Mouse (Mus musculus) midbrain, embryonic 11.5 days (tissue): ENCODE data around the gene Sel1l3. TPM values are rescaled to one million over a fixed set of nuclear protein-coding genes. Genes with fewer than 3 reads are reported as not detected.

Experiments used
- ATAC-seq: fragments of 200-750 bp; cut with Nextera tagmentation; 2 replicates; pipeline ENCODE4 v1.8.0; 2017; ENCODE audit warnings: moderate TSS enrichment, moderate library complexity; ENCODE audit not compliant: low FRiP score
- DNase-seq: peaks from one replicate; pipeline ENCODE4 v3.0.0; 2015; ENCODE audit warnings: low spot score; ENCODE audit errors: missing footprints
- H3K27ac ChIP-seq: fragments of 300-500 bp; sonication (generic); 2 replicates; pipeline ENCODE4 v1.5.1; 2014; ENCODE audit warnings: low read depth, low read length
- H3K27me3 ChIP-seq: fragments of 300-500 bp; sonication (generic); 2 replicates; pipeline ENCODE4 v1.6.1; 2014; ENCODE audit warnings: mild to moderate bottlenecking, low read length, moderate library complexity, mixed read lengths; ENCODE audit not compliant: control insufficient read depth, insufficient read depth
- H3K36me3 ChIP-seq: fragments of 300-500 bp; sonication (generic); 2 replicates; pipeline ENCODE4 v1.6.1; 2014; ENCODE audit warnings: mild to moderate bottlenecking, low read length, moderate library complexity, mixed read lengths; ENCODE audit not compliant: control insufficient read depth, insufficient read depth
- H3K4me1 ChIP-seq: fragments of 300-500 bp; sonication (generic); 2 replicates; pipeline ENCODE4 v1.6.1; 2014; ENCODE audit warnings: low read length; ENCODE audit not compliant: control insufficient read depth, insufficient read depth
- H3K4me2 ChIP-seq: fragments of 300-500 bp; sonication (generic); 2 replicates; pipeline ENCODE4 v1.6.1; 2014; ENCODE audit warnings: mild to moderate bottlenecking, moderate library complexity
- H3K4me3 ChIP-seq: fragments of 300-500 bp; sonication (generic); 2 replicates; pipeline ENCODE4 v1.5.1; 2014; ENCODE audit warnings: low read depth, low read length
- H3K9ac ChIP-seq: fragments of 300-500 bp; sonication (generic); 2 replicates; pipeline ENCODE4 v1.6.1; 2014; ENCODE audit warnings: low read length
- H3K9me3 ChIP-seq: fragments of 300-500 bp; sonication (generic); 2 replicates; pipeline ENCODE4 v1.6.1; 2016; ENCODE audit warnings: low read length; ENCODE audit not compliant: control insufficient read depth
- WGBS: fragments of 180-500 bp; shearing (Covaris S2); extraction: QIAGEN DNeasy Blood & Tissue Kit; methylation state at CpG from one replicate; pipeline ENCODE4 v1.1.7; 2014; 5-methylcytosine and 5-hydroxymethylcytosine counted together
- polyA plus RNA-seq: library from polyadenylated mRNA; unstranded; fragments of >200 nt; fragmentation: Nextera tagmentation; extraction: Ambion mirVana; gene quantifications from 2 replicates; pipeline ENCODE4 v1.2.1, GENCODE M21; 2014

Gene Sel1l3
- polyA plus RNA-seq, 1 experiment from 2014 or later: 1.4 TPM

DNA sequence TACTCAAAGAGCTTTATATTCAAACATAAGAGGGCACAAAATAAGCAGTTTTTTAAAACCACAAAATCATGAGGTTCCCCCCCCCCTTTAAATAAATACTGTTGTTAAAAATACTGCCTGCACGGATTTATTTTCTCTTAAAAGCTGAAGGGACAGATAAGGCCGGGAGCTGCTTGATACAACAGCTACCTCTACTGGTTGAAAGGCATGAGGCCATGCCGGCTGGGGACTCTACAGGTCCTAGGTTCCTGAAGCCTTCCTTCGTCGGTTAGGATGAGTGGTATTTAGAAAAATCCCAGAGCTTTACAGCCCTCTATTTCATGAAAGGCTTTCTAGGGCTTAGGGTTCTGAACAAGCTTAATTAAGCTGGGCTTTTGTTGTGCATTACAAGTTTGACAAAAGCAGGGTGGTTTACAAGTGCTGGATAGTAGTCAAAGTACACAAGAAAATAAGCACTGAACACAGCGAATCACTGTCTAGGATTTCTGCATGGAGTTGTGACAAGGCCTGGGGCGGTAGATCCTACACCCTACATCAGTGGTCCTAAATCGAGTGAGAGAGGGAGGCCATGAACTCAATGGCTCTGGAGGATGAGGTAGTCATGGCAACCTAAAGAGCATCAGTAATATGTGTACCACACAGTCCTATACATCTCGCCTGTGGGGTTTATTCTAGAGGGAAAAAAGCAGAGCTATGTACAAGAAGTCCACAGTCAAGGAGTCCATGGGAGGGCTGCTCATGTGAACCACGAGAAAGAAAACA is 90.0 kb downstream of the Sel1l3 start:
- no peak overlapping the region for H3K4me3 ChIP-seq
- H3K27me3 ChIP-seq: no peaks in the 10 kb centered on the region
- no peaks in the 10 kb centered on the region for H3K4me1 ChIP-seq
- peak; percentile 86 for DNase-seq
- no peaks in the 10 kb centered on the region for H3K9me3 ChIP-seq
- WGBS: 28% methylated on average over 10 of the region's 10 CpGs
- no peaks in the 10 kb centered on the region for H3K36me3 ChIP-seq
- peak; percentile 78; the same call in 1 of the 2 replicates for ATAC-seq
- H3K4me2 ChIP-seq: no peak overlapping the region
- no peak overlapping the region for H3K9ac ChIP-seq
- H3K27ac ChIP-seq: no peak overlapping the region

DNA sequence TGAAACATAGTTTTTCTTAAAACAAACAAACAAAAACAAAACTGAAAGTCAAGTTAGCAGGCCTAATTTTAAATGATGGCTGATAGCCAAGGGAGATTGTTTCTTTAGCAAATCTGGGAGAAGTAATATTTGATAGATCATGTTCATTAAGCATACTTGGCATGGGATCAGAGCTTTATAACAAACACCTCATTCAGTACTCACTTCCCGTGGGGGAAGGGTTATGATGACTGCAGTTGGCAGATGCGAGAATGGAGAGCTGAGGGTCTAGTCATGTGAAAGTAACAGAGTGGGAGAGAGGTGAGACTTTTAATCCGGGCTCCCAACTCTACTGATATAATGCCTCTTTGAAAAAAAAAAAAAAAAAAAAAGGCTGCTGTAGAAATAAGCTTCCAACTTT is 94.0 kb downstream of the Sel1l3 start:
- ATAC-seq: no peak
- Histone ChIP-seq H3K9ac (no peak overlapping the region), H3K36me3 (no peaks in the 10 kb centered on the region), H3K27ac (no peak overlapping the region), H3K9me3 (no peaks in the 10 kb centered on the region), H3K4me3 (no peak overlapping the region), H3K4me1 (no peaks in the 10 kb centered on the region), H3K4me2 (no peak overlapping the region), H3K27me3 (no peaks in the 10 kb centered on the region)
- DNase-seq: peak; percentile 26
- 76% methylated on average over 3 of the region's 3 CpGs for WGBS

DNA sequence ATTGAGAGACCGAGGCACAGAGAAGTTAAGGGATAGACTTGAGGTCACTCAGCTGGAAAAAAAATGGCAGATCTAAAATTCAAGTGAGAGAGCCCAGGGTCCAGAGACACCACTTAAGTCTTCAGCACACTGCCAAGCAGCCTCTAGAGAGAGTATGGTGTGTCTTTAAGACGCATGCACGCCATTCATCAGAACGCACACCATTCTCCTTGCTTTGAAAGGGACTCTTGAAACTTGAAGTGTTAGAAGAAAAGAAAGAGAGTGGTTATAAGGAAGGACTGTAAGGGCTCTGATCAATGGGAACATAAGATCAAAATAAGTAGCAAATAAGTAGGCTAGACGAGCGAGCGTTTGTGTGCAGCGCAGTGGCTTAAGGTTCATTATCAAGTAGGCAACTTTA is 95.5 kb downstream of the Sel1l3 start:
- Histone ChIP-seq H3K4me3 (no peak overlapping the region), H3K36me3 (no peaks in the 10 kb centered on the region), H3K27me3 (no peaks in the 10 kb centered on the region), H3K27ac (no peak overlapping the region), H3K4me1 (no peaks in the 10 kb centered on the region), H3K4me2 (no peak overlapping the region), H3K9ac (no peak overlapping the region), H3K9me3 (no peaks in the 10 kb centered on the region; the same call in 1 of the 2 replicates)
- DNase-seq (no peak), ATAC-seq (no peak)
- 87% methylated on average over 8 of the region's 8 CpGs for WGBS

DNA sequence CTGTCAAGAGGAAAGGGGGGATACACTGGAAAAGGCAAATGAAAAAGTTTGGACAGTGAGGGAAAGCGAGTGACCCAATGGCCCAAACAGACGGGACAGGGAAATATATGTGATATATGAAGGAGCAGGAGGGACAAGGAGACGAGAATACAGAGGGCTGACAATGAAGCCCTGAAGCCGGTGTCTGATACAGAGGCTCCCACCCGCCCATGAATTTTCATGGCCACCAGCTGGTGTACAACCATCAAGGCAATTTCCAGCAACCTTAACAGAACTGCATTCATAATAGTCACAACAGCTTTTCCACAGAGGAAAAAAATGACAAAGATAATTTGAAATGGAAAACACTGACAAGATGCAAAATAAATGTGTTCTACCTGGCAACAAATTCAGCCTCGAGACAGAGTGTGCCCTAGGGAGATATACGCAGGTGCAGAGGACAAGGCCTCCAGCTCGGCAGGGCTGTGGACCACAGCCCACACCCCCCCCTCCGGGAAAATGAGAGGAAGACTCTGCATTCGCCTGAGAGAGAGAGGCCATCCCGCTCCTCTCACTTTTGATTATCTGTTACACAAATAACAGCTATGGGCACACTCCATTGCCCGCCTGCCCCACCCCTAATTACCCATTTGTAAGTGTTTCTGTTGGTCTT is 99.0 kb downstream of the Sel1l3 start:
- WGBS: 73% methylated on average over 12 of the region's 12 CpGs
- Histone ChIP-seq H3K9me3 (peaks cover 3% of the 10 kb centered on the region; the same call in 1 of the 2 replicates), H3K36me3 (no peaks in the 10 kb centered on the region), H3K4me2 (no peak overlapping the region), H3K27me3 (no peaks in the 10 kb centered on the region), H3K4me1 (no peaks in the 10 kb centered on the region), H3K4me3 (no peak overlapping the region), H3K9ac (no peak overlapping the region), H3K27ac (no peak overlapping the region)
- ATAC-seq: no peak
- no peak for DNase-seq

DNA sequence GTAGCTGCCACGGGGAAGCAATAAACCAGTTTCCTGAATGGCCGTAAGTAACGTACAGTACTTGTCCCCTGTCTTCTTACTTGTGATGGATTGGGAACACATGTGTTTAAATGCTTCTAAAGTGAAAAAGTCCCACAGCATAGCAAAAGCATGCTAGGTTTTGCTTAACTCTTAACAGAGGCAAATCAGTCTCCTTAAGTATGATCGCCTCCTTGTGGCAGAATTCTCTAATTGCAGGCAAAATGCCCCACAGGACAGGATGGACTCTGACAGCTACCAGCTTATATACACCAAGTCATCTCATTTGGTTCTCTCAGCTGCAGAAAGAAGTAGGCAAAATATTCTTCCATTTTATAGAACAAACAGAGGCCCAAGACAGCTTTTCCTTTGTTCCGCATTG is 100.8 kb downstream of the Sel1l3 start:
- 96% methylated on average over 5 of the region's 5 CpGs for WGBS
- Histone ChIP-seq H3K4me1 (no peaks in the 10 kb centered on the region), H3K9me3 (peaks cover 3% of the 10 kb centered on the region; the same call in 1 of the 2 replicates), H3K27ac (no peak overlapping the region), H3K27me3 (no peaks in the 10 kb centered on the region), H3K36me3 (no peaks in the 10 kb centered on the region), H3K4me3 (no peak overlapping the region), H3K9ac (no peak overlapping the region), H3K4me2 (no peak overlapping the region)
- ATAC-seq (no peak), DNase-seq (no peak)

DNA sequence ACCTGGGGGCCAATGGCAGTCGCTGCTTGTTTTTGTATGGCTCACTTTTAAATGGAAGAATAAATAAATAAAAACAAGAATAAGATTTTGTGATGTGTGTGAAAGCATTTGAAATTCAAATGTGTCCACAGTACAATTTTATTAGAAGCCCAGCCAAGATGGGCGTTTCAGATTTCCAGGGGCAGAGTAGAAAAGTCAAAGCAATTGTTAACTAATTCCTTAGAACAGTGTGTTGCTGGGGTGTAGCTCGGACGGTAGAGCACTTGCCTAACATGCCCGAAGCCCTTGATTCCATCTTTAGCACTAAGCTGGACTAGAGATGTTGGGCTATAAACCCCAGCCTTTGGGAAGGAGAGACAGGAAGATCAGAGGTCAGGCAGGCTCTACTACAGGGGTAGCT is 102.7 kb downstream of the Sel1l3 start:
- ATAC-seq: no peak
- Histone ChIP-seq H3K27me3 (no peaks in the 10 kb centered on the region), H3K4me1 (no peaks in the 10 kb centered on the region), H3K36me3 (no peaks in the 10 kb centered on the region), H3K4me3 (no peak overlapping the region), H3K9me3 (peaks cover 3% of the 10 kb centered on the region; the same call in 1 of the 2 replicates), H3K4me2 (no peak overlapping the region), H3K27ac (no peak overlapping the region), H3K9ac (no peak overlapping the region)
- DNase-seq: no peak
- 69% methylated on average over 5 of the region's 5 CpGs for WGBS

DNA sequence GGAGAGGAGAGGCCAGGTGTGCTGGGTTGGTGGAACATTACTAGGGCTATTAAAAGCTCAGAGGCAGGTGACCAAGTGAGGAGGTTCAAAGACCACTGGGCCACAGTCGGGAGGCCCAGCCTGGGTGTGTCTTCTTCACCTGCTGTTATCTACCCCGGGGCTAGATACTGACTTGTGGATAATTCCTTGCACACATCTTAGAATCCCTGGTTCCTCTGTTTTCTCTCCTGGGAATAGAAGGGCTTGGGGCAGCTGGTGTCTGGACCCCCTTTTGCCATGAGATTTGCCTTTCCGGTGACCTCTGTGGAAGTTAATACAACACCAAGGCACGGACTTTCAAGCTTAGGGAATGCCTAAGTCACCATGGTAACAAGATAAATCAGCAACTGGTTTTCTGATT is 103.5 kb downstream of the Sel1l3 start:
- Histone ChIP-seq H3K4me2 (no peak overlapping the region), H3K27me3 (no peaks in the 10 kb centered on the region), H3K4me3 (no peak overlapping the region), H3K9ac (no peak overlapping the region), H3K36me3 (no peaks in the 10 kb centered on the region), H3K9me3 (peaks cover 3% of the 10 kb centered on the region; the same call in 1 of the 2 replicates), H3K4me1 (no peaks in the 10 kb centered on the region), H3K27ac (no peak overlapping the region)
- DNase-seq (no peak), ATAC-seq (no peak)
- WGBS: 65% methylated on average over 4 of the region's 4 CpGs

DNA sequence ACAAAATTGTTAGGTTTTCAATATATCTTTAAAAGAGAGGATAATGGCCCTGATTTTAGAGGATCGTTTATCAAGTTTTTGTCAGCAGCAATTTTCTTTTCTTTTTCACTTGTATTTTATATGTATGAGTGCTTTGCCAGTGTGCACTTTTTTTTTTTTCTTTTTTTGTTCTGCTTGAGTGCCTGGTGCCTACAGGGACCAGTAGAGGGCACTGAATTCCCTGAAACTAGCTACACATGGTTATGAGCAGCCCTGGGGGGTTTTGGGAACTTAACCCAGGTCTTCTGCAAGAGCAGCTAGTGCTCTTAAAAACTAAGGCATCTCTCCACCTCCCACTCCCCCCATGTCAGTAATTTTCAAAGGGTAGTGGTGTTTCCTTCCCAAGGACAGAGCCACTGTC is 105.1 kb downstream of the Sel1l3 start:
- Histone ChIP-seq H3K4me2 (no peak overlapping the region), H3K9me3 (peaks cover 3% of the 10 kb centered on the region; the same call in 1 of the 2 replicates), H3K36me3 (no peaks in the 10 kb centered on the region), H3K4me1 (no peaks in the 10 kb centered on the region), H3K9ac (no peak overlapping the region), H3K27ac (no peak overlapping the region), H3K4me3 (no peak overlapping the region), H3K27me3 (no peaks in the 10 kb centered on the region)
- ATAC-seq (no peak), DNase-seq (no peak)
- WGBS: 86% methylated on average over 1 of the region's 1 CpGs

DNA sequence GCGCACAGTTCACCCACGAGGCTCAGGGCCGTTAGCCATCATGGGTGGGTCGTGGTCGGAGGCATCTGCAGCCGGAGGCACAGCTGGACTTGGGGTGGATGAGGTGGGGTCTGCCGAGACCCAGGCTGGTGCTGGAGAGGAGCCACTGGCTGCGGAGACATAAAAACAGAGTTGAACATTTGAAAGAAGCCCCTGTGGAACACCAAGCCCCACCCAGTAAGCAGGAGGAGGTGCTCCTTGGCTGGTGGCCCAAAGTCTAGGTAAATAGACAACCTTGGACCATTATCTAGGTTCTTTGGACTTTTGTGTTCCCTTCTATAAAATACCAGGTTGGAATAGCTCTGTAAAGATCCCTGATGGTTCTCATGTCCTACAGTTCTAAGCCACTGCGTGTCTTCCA is 105.7 kb downstream of the Sel1l3 start:
- Histone ChIP-seq H3K36me3 (no peaks in the 10 kb centered on the region), H3K9me3 (peaks cover 1% of the 10 kb centered on the region; the same call in 1 of the 2 replicates), H3K27ac (no peak overlapping the region), H3K27me3 (no peaks in the 10 kb centered on the region), H3K4me3 (no peak overlapping the region), H3K9ac (no peak overlapping the region), H3K4me1 (no peaks in the 10 kb centered on the region), H3K4me2 (no peak overlapping the region)
- 88% methylated on average over 9 of the region's 9 CpGs for whole genome bisulfite sequencing
- ATAC-seq (no peak), DNase-seq (no peak)
